Mouse (Mus musculus) neural tube, embryonic 11.5 days (tissue): ENCODE results near the gene Hspb11. TPM values are rescaled to one million over a fixed set of nuclear protein-coding genes. Genes with fewer than 3 reads are reported as not detected.

Experiments
- ATAC-seq: fragments of 200-750 bp; cut with Nextera tagmentation; 2 replicates; pipeline ENCODE4 v1.8.0; 2017; ENCODE audit warnings: moderate number of reproducible peaks, mild to moderate bottlenecking, moderate TSS enrichment, moderate library complexity; ENCODE audit not compliant: insufficient read depth, low FRiP score, low TSS enrichment
- DNase-seq: peaks from one replicate; pipeline ENCODE4 v3.0.0-alpha.2; 2015; ENCODE audit warnings: low spot score
- H3K27ac ChIP-seq: fragments of 300-500 bp; sonication (generic); 2 replicates; pipeline ENCODE4 v1.5.1; 2014; ENCODE audit warnings: low read depth, mild to moderate bottlenecking, low read length
- H3K27me3 ChIP-seq: fragments of 300-500 bp; sonication (generic); 2 replicates; pipeline ENCODE4 v1.6.1; 2014; ENCODE audit warnings: mild to moderate bottlenecking, low read length, mixed read lengths; ENCODE audit not compliant: control insufficient read depth, insufficient read depth
- H3K36me3 ChIP-seq: fragments of 300-500 bp; sonication (generic); 2 replicates; pipeline ENCODE4 v1.6.1; 2014; ENCODE audit warnings: mild to moderate bottlenecking, low read length, moderate library complexity, mixed read lengths; ENCODE audit not compliant: control insufficient read depth, insufficient read depth
- H3K4me1 ChIP-seq: fragments of 300-500 bp; sonication (generic); 2 replicates; pipeline ENCODE4 v1.6.1; 2014; ENCODE audit warnings: low read length, mixed read lengths; ENCODE audit not compliant: control insufficient read depth, insufficient read depth
- H3K4me2 ChIP-seq: fragments of 300-500 bp; sonication (generic); 2 replicates; pipeline ENCODE4 v1.6.1; 2014; ENCODE audit warnings: low read depth, mild to moderate bottlenecking, moderate library complexity
- H3K4me3 ChIP-seq: fragments of 300-500 bp; sonication (generic); 2 replicates; pipeline ENCODE4 v1.5.1; 2014; ENCODE audit warnings: low read depth, low read length
- H3K9ac ChIP-seq: fragments of 300-500 bp; sonication (generic); 2 replicates; pipeline ENCODE4 v1.6.1; 2014; ENCODE audit warnings: mild to moderate bottlenecking, low read length
- H3K9me3 ChIP-seq: fragments of 300-500 bp; sonication (generic); 2 replicates; pipeline ENCODE4 v1.6.1; 2016; ENCODE audit warnings: low read length; ENCODE audit not compliant: control insufficient read depth
- WGBS: fragments of 180-500 bp; shearing (Covaris S2); extraction: QIAGEN DNeasy Blood & Tissue Kit; methylation state at CpG from one replicate; pipeline ENCODE4 v1.1.7; 2014; 5-methylcytosine and 5-hydroxymethylcytosine counted together
- polyA plus RNA-seq: library from polyadenylated mRNA; unstranded; fragments of >200 nt; fragmentation: Nextera tagmentation; extraction: Ambion mirVana; gene quantifications from 2 replicates; pipeline ENCODE4 v1.2.1, GENCODE M21; 2014

Hspb11 gene
- polyA plus RNA-seq, 1 experiment from 2014 or later = 26.1 TPM

DNA sequence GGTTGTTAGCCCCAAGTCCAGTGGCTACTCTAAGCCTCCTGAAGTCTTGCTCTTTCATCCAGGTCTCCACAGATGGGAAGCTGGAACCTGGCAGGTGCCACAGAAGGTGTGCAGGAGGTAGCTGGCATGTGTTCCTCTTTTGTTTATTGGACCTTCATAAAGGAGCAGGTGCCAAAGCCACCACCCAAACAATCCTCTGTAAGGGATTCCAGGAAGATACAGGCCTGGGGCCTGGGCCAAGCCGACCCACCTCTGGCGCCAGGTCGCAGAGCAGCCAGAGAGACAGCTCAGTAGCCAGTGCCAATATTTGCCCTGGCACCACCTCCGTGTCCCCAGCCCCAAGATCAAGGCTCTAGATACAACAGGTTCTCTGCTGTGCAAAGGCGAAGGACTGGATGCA lies 31.9 kb upstream of the Hspb11 start:
- ATAC-seq = no peak

DNA sequence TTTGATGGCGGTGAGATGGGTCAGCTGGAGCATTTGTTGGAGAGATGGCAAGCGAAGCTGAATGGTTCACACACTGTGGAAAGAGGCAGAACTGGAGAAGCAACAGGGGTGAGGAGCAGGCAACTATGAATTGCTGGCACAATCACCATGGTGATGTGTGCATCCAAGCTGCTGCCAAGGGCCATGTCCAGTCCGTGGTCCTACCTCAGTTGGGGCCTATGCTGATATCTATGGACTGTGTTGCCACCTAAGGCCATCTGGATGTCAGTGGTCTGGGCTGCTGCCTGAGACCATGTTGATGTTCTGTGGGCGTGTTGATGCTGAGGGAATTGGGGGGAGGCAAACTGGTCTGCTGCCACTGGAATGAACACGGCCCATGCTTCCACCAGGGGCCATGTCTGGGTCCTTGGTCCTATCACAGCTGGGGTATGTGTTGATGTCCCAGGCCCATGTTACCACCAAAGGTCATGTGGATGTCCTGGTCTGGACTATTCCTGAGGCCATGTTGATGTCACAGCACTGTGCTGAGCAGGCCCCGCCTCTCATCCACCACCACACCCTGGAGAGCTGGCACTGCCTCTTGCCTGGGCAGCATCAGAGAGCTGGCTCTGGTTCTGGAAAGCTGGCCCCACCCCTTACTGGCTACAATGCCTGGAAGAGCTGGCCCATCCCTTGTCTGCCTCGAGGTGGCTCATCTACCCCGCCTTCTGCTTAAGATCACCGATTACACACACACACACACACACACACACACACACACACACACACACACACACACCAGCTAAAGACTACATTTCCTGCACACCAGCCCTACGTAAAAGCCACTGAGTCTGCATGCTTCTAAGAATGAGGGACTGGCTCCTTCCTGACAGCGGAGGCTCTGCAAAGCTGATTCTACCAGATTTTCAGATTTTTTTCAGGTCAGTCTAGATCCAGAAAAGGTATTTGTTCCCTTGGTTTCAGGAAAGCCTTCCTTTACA lies 29.9 kb upstream of the Hspb11 start:
- Histone ChIP-seq H3K27me3 (no peaks in the 10 kb centered on the region), H3K9me3 (no peaks in the 10 kb centered on the region), H3K4me1 (no peaks in the 10 kb centered on the region), H3K9ac (no peak overlapping the region), H3K4me3 (no peak overlapping the region), H3K36me3 (no peaks in the 10 kb centered on the region), H3K4me2 (no peak overlapping the region), H3K27ac (no peak overlapping the region)
- no peak for DNase-seq
- no peak for ATAC-seq
- 85% methylated on average over 11 of the region's 11 CpGs for WGBS

More for the DNA sequence above, 31.9 kb upstream of the Hspb11 start:
- H3K36me3 ChIP-seq = no peaks in the 10 kb centered on the region
- DNase-seq = no peak
- no peaks in the 10 kb centered on the region for H3K27me3 ChIP-seq
- H3K4me2 ChIP-seq = no peak overlapping the region
- H3K9me3 ChIP-seq = no peaks in the 10 kb centered on the region
- no peak overlapping the region for H3K9ac ChIP-seq
- no peaks in the 10 kb centered on the region for H3K4me1 ChIP-seq
- H3K27ac ChIP-seq = no peak overlapping the region
- 97% methylated on average over 5 of the region's 5 CpGs for WGBS
- no peak overlapping the region for H3K4me3 ChIP-seq

DNA sequence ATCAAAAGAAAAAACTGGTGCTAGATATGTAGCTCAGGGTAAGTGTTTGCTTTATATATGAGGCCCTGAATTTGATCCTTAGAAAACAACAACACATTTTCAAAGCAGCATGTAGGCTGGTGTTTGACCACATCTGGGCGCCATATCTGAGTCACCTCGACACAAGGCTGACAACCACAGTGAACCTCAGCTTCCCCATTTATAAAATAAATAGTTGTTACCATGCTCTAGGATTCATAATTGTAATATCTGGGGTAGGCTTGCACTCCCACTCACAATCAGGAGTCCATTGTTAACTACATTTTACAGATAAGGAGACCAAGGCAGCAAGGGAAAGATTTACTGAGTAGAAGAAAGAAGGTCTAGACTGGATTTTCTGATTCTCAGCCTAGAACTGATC lies 27.1 kb upstream of the Hspb11 start:
- DNase-seq = no peak
- Histone ChIP-seq H3K27ac (no peak overlapping the region), H3K9me3 (no peaks in the 10 kb centered on the region), H3K27me3 (no peaks in the 10 kb centered on the region), H3K4me3 (no peak overlapping the region), H3K9ac (no peak overlapping the region), H3K4me2 (no peak overlapping the region), H3K36me3 (no peaks in the 10 kb centered on the region), H3K4me1 (no peaks in the 10 kb centered on the region)
- 90% methylated on average over 2 of the region's 2 CpGs for WGBS
- ATAC-seq = no peak

DNA sequence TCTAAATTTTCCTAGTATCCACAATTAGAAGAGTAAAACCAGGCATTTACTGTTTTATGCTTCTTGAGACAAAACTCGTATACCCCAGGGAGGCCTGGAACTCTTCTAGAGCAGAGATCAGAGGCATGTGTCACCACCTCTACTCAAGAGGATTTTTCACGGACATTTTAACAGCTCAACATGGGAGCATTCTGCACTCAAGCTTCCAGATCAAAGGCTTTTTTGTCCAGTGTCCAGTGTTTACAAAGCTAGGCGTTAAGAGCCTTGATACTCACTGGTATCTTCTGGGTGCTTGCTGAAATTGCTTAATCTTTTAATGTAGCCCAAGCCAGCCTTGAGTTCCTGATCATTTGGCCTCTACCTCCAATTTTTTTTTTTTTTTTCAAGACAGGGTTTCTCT lies 21.2 kb upstream of the Hspb11 start:
- no peaks in the 10 kb centered on the region for H3K9me3 ChIP-seq
- H3K27ac ChIP-seq = no peak overlapping the region
- no peak overlapping the region for H3K4me3 ChIP-seq
- no peak for ATAC-seq
- WGBS = 61% methylated on average over 3 of the region's 3 CpGs
- H3K4me2 ChIP-seq = no peak overlapping the region
- DNase-seq = no peak
- H3K4me1 ChIP-seq = no peaks in the 10 kb centered on the region
- H3K9ac ChIP-seq = no peak overlapping the region
- H3K36me3 ChIP-seq = peaks cover 8% of the 10 kb centered on the region; the same call in 1 of the 2 replicates
- no peaks in the 10 kb centered on the region for H3K27me3 ChIP-seq

DNA sequence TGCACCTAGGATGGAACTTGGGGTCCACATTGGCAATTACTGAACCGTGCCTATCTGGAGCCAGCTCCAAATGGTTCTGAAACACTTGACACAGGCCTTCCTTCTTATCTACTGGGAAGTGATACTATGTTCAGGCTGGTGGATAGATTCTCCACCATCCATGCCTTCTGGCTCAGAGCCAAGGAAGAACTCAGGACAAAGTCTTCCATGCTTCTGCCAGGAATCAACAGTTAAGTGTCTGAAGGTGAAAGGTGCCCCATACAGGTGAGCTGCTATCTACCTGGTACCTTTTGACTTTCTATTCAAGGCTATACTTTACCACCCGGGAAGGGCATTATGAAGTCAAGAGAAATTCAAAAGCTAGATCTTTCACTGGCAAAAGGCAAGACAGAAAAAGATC lies 15.1 kb upstream of the Hspb11 start:
- Histone ChIP-seq H3K4me3 (no peak overlapping the region), H3K9me3 (no peaks in the 10 kb centered on the region), H3K27me3 (no peaks in the 10 kb centered on the region), H3K36me3 (peaks cover 11% of the 10 kb centered on the region; the same call in 1 of the 2 replicates), H3K27ac (no peak overlapping the region), H3K4me2 (no peak overlapping the region), H3K9ac (no peak overlapping the region), H3K4me1 (no peaks in the 10 kb centered on the region)
- DNase-seq (no peak), ATAC-seq (no peak)
- 91% methylated on average over 2 of the region's 2 CpGs for WGBS

DNA sequence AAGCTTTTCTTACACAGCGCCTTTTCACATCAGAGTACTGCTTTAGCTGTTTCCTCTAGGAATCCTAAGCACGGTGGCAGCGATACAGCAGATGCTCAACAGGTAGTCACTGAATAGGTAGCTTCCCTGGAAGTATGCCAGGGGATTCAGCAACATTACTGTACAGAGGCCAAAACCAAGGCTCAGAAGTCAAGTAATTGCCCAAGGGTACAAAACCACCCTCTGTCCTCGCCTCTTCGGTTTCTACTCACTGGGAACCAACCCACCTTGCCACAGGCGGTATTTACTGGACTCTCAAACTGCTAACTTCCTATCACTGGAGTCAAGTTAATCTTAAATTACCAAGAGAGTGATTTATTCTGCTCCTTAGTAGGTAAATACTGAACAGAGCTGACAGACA lies 13.2 kb upstream of the Hspb11 start:
- ATAC-seq = no peak

DNA sequence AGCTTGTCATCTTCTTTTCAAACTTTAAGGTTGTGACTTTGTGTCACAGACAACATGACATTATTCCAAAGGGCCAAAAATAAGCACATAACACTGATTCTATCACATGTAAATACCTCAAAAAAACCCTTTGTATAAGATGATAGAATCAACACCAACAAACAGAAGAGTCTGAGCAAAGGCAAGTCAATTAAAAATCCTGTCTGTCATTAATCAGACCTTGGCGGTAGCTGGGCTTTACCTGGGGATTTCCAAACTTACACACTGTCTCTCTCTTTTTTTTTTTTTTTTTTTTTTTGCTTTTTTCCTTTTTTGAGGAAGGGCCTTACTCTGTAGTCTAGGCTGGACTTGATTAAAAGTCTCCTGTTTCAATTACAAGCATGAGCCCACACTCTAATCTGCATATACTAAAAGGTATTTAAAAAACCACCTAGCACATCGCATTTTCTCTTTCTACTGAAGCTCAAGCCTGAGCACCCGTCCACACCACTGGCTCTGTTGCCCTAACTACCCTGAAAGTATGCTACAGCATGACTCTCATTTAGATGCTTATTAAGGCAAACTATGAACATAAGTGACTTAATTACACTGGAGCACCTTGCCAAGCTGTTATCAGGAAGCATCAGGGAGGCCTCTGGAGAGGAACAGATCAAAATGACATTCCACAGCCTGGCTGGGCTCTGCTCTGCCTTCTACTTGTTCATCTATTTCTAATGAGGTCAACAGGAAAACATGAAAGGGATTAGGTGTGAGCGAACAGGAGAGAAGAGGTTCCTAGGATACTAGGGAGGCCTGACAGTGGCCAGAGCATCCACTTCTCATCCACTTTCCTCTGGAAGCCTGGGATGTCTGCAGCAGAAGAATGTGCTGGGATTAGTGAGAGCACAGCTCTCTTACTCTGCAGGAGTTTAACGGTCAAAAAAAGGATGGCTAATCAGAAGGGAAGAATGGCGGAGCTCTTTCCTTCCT lies 9.7 kb upstream of the Hspb11 start:
- H3K4me1 ChIP-seq = no peaks in the 10 kb centered on the region
- H3K27me3 ChIP-seq = no peaks in the 10 kb centered on the region
- ATAC-seq (no peak), DNase-seq (no peak)
- H3K4me2 ChIP-seq = no peak overlapping the region
- H3K4me3 ChIP-seq = no peak overlapping the region
- peaks cover 8% of the 10 kb centered on the region; the same call in 1 of the 2 replicates for H3K36me3 ChIP-seq
- 90% methylated on average over 6 of the region's 6 CpGs for WGBS
- H3K9ac ChIP-seq = no peak overlapping the region
- no peaks in the 10 kb centered on the region for H3K9me3 ChIP-seq
- no peak overlapping the region for H3K27ac ChIP-seq

More for the DNA sequence above, 13.2 kb upstream of the Hspb11 start:
- Histone ChIP-seq H3K27ac (no peak overlapping the region), H3K9me3 (no peaks in the 10 kb centered on the region), H3K36me3 (peaks cover 10% of the 10 kb centered on the region; the same call in 1 of the 2 replicates), H3K9ac (no peak overlapping the region), H3K4me3 (no peak overlapping the region), H3K4me1 (no peaks in the 10 kb centered on the region), H3K4me2 (no peak overlapping the region), H3K27me3 (no peaks in the 10 kb centered on the region)
- WGBS = 96% methylated on average over 6 of the region's 6 CpGs
- DNase-seq = no peak

DNA sequence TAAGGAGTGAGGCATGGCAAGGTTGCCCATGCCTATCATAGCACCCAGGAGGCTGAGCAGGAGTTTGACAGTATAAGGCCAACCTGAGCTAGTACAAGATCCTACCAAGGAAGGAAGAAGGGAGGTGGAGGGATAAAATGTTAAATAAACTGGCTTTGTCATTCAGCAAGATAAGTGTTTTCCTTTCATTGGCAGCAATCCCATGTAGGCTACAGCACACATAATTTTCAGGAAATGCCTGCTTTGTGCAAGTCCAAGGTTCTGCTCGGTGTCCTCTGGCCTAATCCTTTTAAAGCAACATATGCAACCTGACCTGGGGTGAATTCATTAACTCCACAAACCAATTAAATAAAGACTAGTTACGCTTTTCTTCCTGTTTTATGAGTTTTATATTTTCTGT lies 8.0 kb upstream of the Hspb11 start:
- Histone ChIP-seq H3K4me1 (peaks cover 8% of the 10 kb centered on the region), H3K9me3 (no peaks in the 10 kb centered on the region), H3K4me2 (no peak overlapping the region), H3K9ac (no peak overlapping the region), H3K27ac (no peak overlapping the region), H3K27me3 (no peaks in the 10 kb centered on the region), H3K36me3 (0 out of 2 replicates have a peak, but pooled peaks cover 4% of the 10 kb centered on the region), H3K4me3 (no peak overlapping the region)
- DNase-seq (no peak), ATAC-seq (no peak)
- 82% methylated on average over 2 of the region's 2 CpGs for WGBS
